Mouse (Mus musculus): ENCODE measurements around the gene Fance. TPM values are rescaled to one million over a fixed set of nuclear protein-coding genes. Genes with fewer than 3 reads are reported as not detected.
"Not testable (repeated sequence)": the region's sequence is repeated elsewhere in the genome, so short reads cannot be mapped to it uniquely, and the experiment has no call there.

The Fance gene
- polyA plus RNA-seq, 1 experiment, result 13.7 TPM

DNA sequence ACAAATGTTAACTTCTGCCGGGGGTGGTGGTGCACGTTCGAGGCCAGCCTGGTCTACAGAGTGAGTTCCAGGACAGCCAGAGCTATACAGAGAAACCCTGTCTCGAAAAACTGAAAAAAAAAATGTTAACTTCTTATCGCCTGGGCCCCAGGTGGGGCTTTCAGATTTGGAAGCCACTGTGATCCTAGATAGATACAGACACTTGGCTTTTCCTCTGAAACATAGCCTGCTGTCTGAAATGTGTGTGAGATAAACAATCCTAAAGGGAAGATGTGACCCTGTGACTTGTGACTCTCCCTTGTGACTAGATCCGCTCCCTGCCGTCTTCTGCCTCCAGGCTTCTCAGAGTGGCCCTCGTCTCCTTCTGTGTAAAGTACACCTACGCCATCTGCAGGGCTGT, 4.4 kb downstream of the Fance start:
- no peak for TF ChIP-seq POLR2A (IDR thresholded peaks at IDR 0.05; ENCODE audit: extremely low read depth, insufficient read depth, low read length)
- TF ChIP-seq CTCF (IDR thresholded peaks at IDR 0.05; ENCODE audit: extremely low read depth, insufficient read depth, low read length), result no peak

DNA sequence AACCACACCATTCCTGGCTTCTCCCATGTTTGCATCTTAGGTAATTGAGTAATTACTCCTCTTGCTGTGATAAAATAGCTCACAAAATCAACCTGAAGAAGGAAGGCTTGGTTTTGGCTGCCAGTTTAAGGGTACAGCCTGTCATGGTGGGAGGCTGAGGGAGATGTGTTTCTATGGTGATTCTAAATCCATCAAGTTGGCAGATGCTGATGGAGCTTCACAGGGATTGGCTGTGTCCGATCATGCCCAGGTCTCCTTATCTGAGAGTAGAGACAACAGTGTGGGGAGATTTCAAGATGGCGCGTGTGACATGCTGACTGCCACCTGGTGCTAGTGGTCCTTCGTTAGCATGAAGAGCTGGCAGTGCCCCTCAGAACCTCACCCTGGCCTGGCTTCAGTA, 8.4 kb downstream of the Fance start:
- H3K27ac ChIP-seq (ENCODE audit: insufficient read depth, low read length), result no peak overlapping the region
- TF ChIP-seq POLR2A (IDR thresholded peaks at IDR 0.05; ENCODE audit: extremely low read depth, insufficient read depth, low read length) (no peak), CTCF (IDR thresholded peaks at IDR 0.05; ENCODE audit: extremely low read depth, insufficient read depth, low read length) (no peak)
- no peaks in the 10 kb centered on the region for H3K4me1 ChIP-seq (ENCODE audit: control insufficient read depth, insufficient read depth, low read length)
- no peak overlapping the region for H3K4me3 ChIP-seq (ENCODE audit: insufficient read depth, low read length)

More for the DNA sequence above, 4.4 kb downstream of the Fance start:
- Histone ChIP-seq H3K27ac (ENCODE audit: insufficient read depth, low read length) (no peak overlapping the region), H3K4me1 (ENCODE audit: control insufficient read depth, insufficient read depth, low read length) (peaks cover 5% of the 10 kb centered on the region), H3K4me3 (ENCODE audit: insufficient read depth, low read length) (no peak overlapping the region)

DNA sequence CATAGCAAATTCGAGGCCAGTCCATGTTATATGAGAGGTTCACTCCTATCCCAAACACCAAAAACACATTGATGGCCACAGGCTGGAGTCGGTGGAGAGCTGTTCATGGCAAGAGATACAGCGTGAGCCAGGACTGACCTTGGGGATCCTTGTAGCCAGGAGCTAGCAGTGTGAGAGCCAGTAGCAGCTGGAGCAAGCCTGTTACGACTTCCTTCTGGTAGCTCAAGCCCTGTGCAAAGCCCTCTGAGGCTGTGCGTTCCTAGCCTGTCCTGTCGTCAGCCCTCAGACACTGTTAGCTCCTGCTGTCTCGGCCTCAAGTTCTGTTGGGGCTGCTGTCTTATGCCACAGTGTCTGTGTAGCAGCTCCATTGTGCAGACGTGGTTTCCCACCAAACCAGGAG, 10.5 kb downstream of the Fance start:
- Histone ChIP-seq H3K4me1 (ENCODE audit: control insufficient read depth, insufficient read depth, low read length) (peaks cover 4% of the 10 kb centered on the region), H3K4me3 (ENCODE audit: insufficient read depth, low read length) (no peak overlapping the region), H3K27ac (ENCODE audit: insufficient read depth, low read length) (no peak overlapping the region)
- TF ChIP-seq POLR2A (IDR thresholded peaks at IDR 0.05; ENCODE audit: extremely low read depth, insufficient read depth, low read length), result no peak
- TF ChIP-seq CTCF (IDR thresholded peaks at IDR 0.05; ENCODE audit: extremely low read depth, insufficient read depth, low read length), result no peak

DNA sequence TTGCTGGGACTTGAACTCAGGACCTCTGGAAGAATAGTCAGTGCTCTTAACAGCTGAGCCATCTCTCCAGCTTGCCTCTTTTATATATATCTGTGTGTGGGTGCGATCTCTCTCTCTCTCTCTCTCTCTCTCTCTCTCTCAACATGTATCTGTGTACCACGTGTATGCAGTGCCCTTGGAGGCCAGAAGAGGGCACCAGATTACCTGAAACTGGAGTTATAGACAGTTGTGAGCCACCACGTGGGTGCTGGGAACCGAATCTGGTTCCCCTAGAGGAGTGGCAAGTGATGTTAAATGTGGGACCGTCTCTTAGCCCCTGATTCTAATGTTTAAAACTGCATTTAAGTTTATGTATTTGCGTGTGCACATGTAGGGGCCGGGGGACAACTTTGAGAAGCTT, 11.1 kb downstream of the Fance start:
- not testable (repeated sequence) for H3K4me1 ChIP-seq (ENCODE audit: control insufficient read depth, insufficient read depth, low read length); H3K4me3 ChIP-seq (ENCODE audit: insufficient read depth, low read length); H3K27ac ChIP-seq (ENCODE audit: insufficient read depth, low read length)

DNA sequence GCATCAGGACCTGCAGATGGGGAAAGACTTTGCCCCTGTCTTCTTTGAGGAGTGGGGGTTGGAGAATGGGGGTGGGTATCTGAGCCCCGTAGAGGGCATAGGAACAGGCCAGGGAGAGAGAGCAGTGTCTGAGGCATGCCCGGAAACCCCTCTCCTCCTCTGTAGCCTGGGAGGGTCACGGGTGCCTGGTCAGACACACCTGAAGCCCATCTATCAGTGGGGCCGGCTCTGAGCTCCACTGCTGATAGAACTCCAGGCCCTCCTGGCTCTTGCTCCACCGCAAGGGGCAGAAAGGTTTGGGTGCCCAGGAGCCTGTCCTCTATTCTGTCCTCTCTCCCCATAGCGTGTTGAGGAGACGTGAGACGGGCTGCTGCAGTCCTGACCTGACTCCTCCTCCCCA, 12.4 kb downstream of the Fance start:
- H3K4me1 ChIP-seq (ENCODE audit: control insufficient read depth, insufficient read depth, low read length), result peaks cover 4% of the 10 kb centered on the region
- TF ChIP-seq POLR2A (IDR thresholded peaks at IDR 0.05; ENCODE audit: extremely low read depth, insufficient read depth, low read length) (no peak), CTCF (IDR thresholded peaks at IDR 0.05; ENCODE audit: extremely low read depth, insufficient read depth, low read length) (no peak)
- H3K4me3 ChIP-seq (ENCODE audit: insufficient read depth, low read length), result no peak overlapping the region
- H3K27ac ChIP-seq (ENCODE audit: insufficient read depth, low read length), result no peak overlapping the region

DNA sequence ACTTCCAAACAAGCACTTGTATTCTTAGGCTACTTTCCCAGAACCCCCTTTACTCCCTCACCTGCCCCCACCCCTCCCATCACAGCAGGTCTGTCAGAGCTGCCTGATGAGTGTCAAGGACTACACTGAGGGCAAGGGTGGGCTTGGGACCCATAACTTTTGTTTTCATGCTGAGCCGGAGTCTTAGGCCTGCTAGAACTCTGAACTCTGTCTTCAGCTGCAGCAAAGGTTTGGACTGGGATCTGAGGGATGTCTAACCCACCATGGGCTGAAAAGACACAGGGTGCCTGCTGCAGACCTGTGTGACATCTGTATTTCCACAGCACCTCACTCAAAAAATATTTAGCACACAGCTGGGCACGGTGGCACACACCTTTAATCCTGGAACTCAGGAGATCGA, 13.6 kb downstream of the Fance start:
- TF ChIP-seq CTCF (IDR thresholded peaks at IDR 0.05; ENCODE audit: extremely low read depth, insufficient read depth, low read length), result no peak
- no peak for TF ChIP-seq POLR2A (IDR thresholded peaks at IDR 0.05; ENCODE audit: extremely low read depth, insufficient read depth, low read length)
- no peak overlapping the region for H3K27ac ChIP-seq (ENCODE audit: insufficient read depth, low read length)
- H3K4me1 ChIP-seq (ENCODE audit: control insufficient read depth, insufficient read depth, low read length), result peaks cover 4% of the 10 kb centered on the region
- no peak overlapping the region for H3K4me3 ChIP-seq (ENCODE audit: insufficient read depth, low read length)

DNA sequence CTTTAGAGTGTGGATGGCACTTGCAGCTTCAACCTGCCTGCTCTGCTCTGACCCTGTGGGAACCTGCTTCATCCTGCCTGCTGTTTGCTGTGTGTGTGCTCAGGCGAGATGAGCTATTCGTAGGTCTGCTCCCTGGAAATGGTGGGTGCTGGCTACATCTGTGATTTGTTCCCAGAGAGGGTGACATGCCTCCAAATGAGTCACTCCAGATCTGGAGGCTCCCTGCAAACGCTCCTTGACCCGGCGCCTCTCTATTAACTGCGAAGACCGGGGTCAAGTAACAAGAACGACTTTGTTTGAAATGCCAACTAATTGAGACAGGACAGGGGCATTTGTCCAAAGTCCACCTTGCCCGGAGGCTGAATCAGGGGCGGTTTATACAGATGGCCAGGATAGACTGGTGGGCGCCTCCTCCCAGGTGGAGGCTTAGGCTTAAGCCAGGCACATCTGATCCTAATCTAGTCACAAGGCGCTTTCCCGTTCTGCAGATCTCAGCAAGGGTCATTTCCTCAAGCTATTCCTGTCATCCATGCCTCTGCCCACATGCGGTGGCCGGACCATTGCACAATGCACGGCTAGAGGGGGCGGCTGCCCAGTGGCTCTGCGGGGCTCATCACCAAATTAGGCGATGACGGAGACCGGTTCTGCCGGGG, 14.5 kb downstream of the Fance start:
- peak overlapping the region; percentile 74 for H3K4me3 ChIP-seq (ENCODE audit: insufficient read depth, low read length)
- TF ChIP-seq POLR2A (IDR thresholded peaks at IDR 0.05; ENCODE audit: extremely low read depth, insufficient read depth, low read length) (peak; percentile 25; the same call in 1 of the 2 replicates), CTCF (IDR thresholded peaks at IDR 0.05; ENCODE audit: extremely low read depth, insufficient read depth, low read length) (no peak)
- peak overlapping the region; percentile 88 for H3K27ac ChIP-seq (ENCODE audit: insufficient read depth, low read length)
- H3K4me1 ChIP-seq (ENCODE audit: control insufficient read depth, insufficient read depth, low read length), result peaks cover 4% of the 10 kb centered on the region

DNA sequence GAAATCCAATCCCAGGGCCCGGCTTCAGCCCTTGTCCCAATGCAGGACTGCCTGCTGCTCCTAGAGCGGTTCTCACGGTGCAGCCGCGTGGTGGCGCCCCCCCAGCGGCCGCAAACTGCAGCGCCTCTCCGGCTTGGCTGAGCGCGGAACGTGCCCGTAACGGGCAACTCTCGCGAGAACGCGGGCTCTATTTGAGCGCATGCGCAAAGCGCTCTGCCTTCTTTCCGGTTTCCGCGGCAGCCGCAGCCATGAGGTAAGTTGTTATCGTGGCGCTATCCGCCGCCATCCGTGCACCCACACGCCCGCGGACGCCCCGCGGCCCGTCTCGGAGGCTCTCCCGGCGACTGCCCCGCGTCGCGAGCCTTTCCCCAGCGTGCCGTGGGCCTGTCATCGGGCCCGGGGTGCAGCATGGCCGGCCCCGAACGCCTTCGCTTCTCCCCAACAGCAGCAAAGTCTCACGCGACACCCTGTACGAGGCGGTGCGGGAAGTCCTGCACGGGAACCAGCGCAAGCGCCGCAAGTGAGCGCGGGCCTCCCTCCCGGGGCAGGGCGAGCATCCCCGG, 15.1 kb downstream of the Fance start, which contains the start of gene Rpl10a:
Gene Rpl10a (plus strand): TSS at position 106 of the 563 bp plus-strand sequence.
- TF ChIP-seq POLR2A (IDR thresholded peaks at IDR 0.05; ENCODE audit: extremely low read depth, insufficient read depth, low read length), result peak; percentile 94
- TF ChIP-seq CTCF (IDR thresholded peaks at IDR 0.05; ENCODE audit: extremely low read depth, insufficient read depth, low read length), result peak; percentile 44
- peaks cover 4% of the 10 kb centered on the region for H3K4me1 ChIP-seq (ENCODE audit: control insufficient read depth, insufficient read depth, low read length)
- peak within 1 kb of the TSS; percentile 88 for H3K27ac ChIP-seq (ENCODE audit: insufficient read depth, low read length)
- peak within 1 kb of the TSS; percentile 74 for H3K4me3 ChIP-seq (ENCODE audit: insufficient read depth, low read length)

DNA sequence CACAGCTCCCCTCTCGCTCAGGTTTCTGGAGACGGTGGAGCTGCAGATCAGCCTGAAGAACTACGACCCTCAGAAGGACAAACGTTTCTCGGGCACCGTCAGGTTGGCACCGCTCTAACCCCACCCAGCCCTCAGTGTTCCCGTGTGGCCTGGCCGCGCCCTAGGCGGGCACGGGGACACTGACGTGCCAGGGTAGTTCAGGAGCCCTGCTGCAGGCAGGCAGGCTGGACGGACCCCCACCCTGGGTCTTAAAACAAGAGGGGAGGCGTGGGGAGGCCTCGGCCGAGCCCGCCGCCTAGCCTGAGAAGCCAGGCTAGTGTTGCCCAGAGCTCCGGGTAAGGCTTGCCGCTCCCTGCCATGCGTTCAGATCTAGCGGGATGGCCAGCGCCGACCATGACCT, 15.6 kb downstream of the Fance start:
- TF ChIP-seq CTCF (IDR thresholded peaks at IDR 0.05; ENCODE audit: extremely low read depth, insufficient read depth, low read length) (no peak), POLR2A (IDR thresholded peaks at IDR 0.05; ENCODE audit: extremely low read depth, insufficient read depth, low read length) (no peak)
- Histone ChIP-seq H3K4me3 (ENCODE audit: insufficient read depth, low read length) (peak overlapping the region; percentile 74), H3K4me1 (ENCODE audit: control insufficient read depth, insufficient read depth, low read length) (peaks cover 6% of the 10 kb centered on the region)

DNA sequence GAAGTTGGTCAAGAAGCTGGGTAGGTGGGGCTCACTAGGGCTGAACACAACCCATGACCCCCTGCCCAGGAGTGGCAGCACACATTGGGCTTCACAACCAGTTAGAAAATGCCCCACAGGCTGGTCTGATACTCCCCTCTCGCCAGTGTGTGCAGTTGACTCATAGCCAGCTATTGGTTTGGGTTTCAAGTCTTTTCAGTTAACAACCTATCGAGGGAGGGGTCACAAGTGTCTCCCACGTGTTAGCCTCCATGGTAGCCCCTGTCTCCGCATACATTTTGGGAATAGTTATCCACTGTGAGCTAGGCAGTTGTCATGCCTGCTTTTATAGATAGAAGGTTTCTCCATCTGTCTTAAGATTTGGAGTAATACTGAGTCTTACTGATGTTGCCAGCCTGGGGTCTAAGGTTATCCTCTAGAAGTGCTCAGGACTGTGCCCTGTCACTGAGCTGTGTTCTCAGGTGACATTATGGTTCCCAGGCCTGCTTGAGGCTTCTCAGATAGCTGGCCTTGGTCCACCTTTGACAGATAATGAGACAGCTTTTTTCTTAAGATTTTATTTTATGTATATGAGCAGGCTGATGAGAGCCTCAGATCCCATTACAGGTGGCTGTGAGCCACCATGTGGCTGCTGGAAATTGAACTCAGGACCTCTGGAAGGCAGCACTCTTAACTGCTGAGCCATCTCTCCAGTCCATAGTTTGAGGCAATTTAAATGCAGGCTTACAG, 16.3 kb downstream of the Fance start:
- H3K4me1 ChIP-seq (ENCODE audit: control insufficient read depth, insufficient read depth, low read length), result peaks cover 6% of the 10 kb centered on the region
- TF ChIP-seq CTCF (IDR thresholded peaks at IDR 0.05; ENCODE audit: extremely low read depth, insufficient read depth, low read length) (no peak), POLR2A (IDR thresholded peaks at IDR 0.05; ENCODE audit: extremely low read depth, insufficient read depth, low read length) (no peak)
- H3K27ac ChIP-seq (ENCODE audit: insufficient read depth, low read length), result no peak overlapping the region

More for the DNA sequence above, 15.6 kb downstream of the Fance start:
- peak overlapping the region; percentile 60; the same call in 1 of the 2 replicates for H3K27ac ChIP-seq (ENCODE audit: insufficient read depth, low read length)

More for the DNA sequence above, 16.3 kb downstream of the Fance start:
- peak overlapping the region; percentile 74; the same call in 1 of the 2 replicates for H3K4me3 ChIP-seq (ENCODE audit: insufficient read depth, low read length)
